Mouse (Mus musculus) neural tube, embryonic 15.5 days (tissue): ENCODE results near the gene Smg9. TPM values are rescaled to one million over a fixed set of nuclear protein-coding genes. Genes with fewer than 3 reads are reported as not detected.

Source experiments
- ATAC-seq: fragments of 200-750 bp; cut with Nextera tagmentation; 2 replicates; pipeline ENCODE4 v1.8.0; 2017; ENCODE audit warnings: mild to moderate bottlenecking, moderate TSS enrichment, moderate library complexity; ENCODE audit not compliant: low FRiP score
- H3K27ac ChIP-seq: fragments of 300-500 bp; sonication (generic); replicated peaks from 2 replicates; pipeline ENCODE4 v1.5.1; 2015; ENCODE audit warnings: mild to moderate bottlenecking, inconsistent platforms
- H3K27me3 ChIP-seq: fragments of 300-500 bp; sonication (generic); replicated peaks from 2 replicates; pipeline ENCODE4 v1.6.1; 2015; ENCODE audit warnings: inconsistent platforms
- H3K36me3 ChIP-seq: fragments of 300-500 bp; sonication (generic); 2 replicates; pipeline ENCODE4 v1.6.1; 2015; ENCODE audit warnings: inconsistent platforms
- H3K4me1 ChIP-seq: fragments of 300-500 bp; sonication (generic); 2 replicates; pipeline ENCODE4 v1.6.1; 2015; ENCODE audit warnings: inconsistent platforms
- H3K4me2 ChIP-seq: fragments of 300-500 bp; sonication (generic); 2 replicates; pipeline ENCODE4 v1.6.1; 2015; ENCODE audit warnings: inconsistent platforms, mild to moderate bottlenecking, moderate library complexity
- H3K4me3 ChIP-seq: fragments of 300-500 bp; sonication (generic); replicated peaks from 2 replicates; pipeline ENCODE4 v1.5.1; 2015; ENCODE audit warnings: mild to moderate bottlenecking, inconsistent platforms
- H3K9ac ChIP-seq: fragments of 300-500 bp; sonication (generic); replicated peaks from 2 replicates; pipeline ENCODE4 v1.6.1; 2015; ENCODE audit warnings: mild to moderate bottlenecking, inconsistent platforms
- H3K9me3 ChIP-seq: fragments of 300-500 bp; sonication (generic); replicated peaks from 2 replicates; pipeline ENCODE4 v1.6.1; 2016; ENCODE audit warnings: inconsistent platforms
- WGBS: fragments of 180-500 bp; shearing (Covaris S2); methylation state at CpG from one replicate; pipeline ENCODE4 v1.1.7; 2015; ENCODE audit warnings: mixed read lengths; 5-methylcytosine and 5-hydroxymethylcytosine counted together
- polyA plus RNA-seq: library from polyadenylated mRNA; unstranded; fragments of >200 nt; fragmentation: Nextera tagmentation; extraction: Ambion mirVana; gene quantifications from 2 replicates; pipeline ENCODE4 v1.2.1, GENCODE M21; 2015

Gene Smg9
- polyA plus RNA-seq, 1 experiment from 2014 or later: 38.3 TPM

GRCm38 (mm10) chr7:24415261-24415660, 15.8 kb downstream of the Smg9 start:
- WGBS: 83% methylated on average over 7 of the region's 7 CpGs
- no peaks in the 10 kb centered on the region for H3K27me3 ChIP-seq
- H3K9ac ChIP-seq: no peak overlapping the region
- H3K9me3 ChIP-seq: no peaks in the 10 kb centered on the region
- H3K27ac ChIP-seq: no peak overlapping the region
- H3K4me1 ChIP-seq: no peaks in the 10 kb centered on the region
- ATAC-seq: no peak
- no peak overlapping the region for H3K4me2 ChIP-seq
- H3K4me3 ChIP-seq: no peak overlapping the region
- peaks cover 18% of the 10 kb centered on the region for H3K36me3 ChIP-seq

- Histone ChIP-seq H3K36me3 (peaks cover 29% of the 10 kb centered on the region), H3K27ac (no peak overlapping the region), H3K4me3 (no peak overlapping the region), H3K4me1 (0 out of 2 replicates have a peak, but pooled peaks cover 4% of the 10 kb centered on the region), H3K9ac (no peak overlapping the region), H3K9me3 (no peaks in the 10 kb centered on the region), H3K27me3 (no peaks in the 10 kb centered on the region), H3K4me2 (no peak overlapping the region)
- ATAC-seq: no peak
- 29% methylated on average over 8 of the region's 8 CpGs for WGBS
These were observed 20.2 kb downstream of the Smg9 start for GRCm38 (mm10) chr7:24419579-24419978.

GRCm38 (mm10) chr7:24421648-24422047, 22.2 kb downstream of the Smg9 start:
- Histone ChIP-seq H3K4me2 (no peak overlapping the region), H3K9ac (no peak overlapping the region), H3K9me3 (no peaks in the 10 kb centered on the region), H3K36me3 (peaks cover 24% of the 10 kb centered on the region), H3K4me3 (no peak overlapping the region), H3K27ac (no peak overlapping the region), H3K27me3 (no peaks in the 10 kb centered on the region), H3K4me1 (0 out of 2 replicates have a peak, but pooled peaks cover 4% of the 10 kb centered on the region)
- ATAC-seq: no peak
- 72% methylated on average over 7 of the region's 7 CpGs for WGBS

GRCm38 (mm10) chr7:24422251-24422650, 22.8 kb downstream of the Smg9 start:
- no peaks in the 10 kb centered on the region for H3K27me3 ChIP-seq
- 0 out of 2 replicates have a peak, but pooled peaks cover 4% of the 10 kb centered on the region for H3K4me1 ChIP-seq
- H3K9ac ChIP-seq: no peak overlapping the region
- ATAC-seq: peak; percentile 36; the same call in 1 of the 2 replicates
- no peak overlapping the region for H3K4me2 ChIP-seq
- WGBS: 76% methylated on average over 8 of the region's 8 CpGs
- H3K4me3 ChIP-seq: no peak overlapping the region
- 0 out of 2 replicates have a peak overlapping the region, but pooled peaks have one; percentile 13 for H3K27ac ChIP-seq
- peaks cover 20% of the 10 kb centered on the region for H3K36me3 ChIP-seq
- no peaks in the 10 kb centered on the region for H3K9me3 ChIP-seq

GRCm38 (mm10) chr7:24423107-24423763, 23.8 kb downstream of the Smg9 start:
- no peaks in the 10 kb centered on the region for H3K9me3 ChIP-seq
- 93% methylated on average over 15 of the region's 15 CpGs for WGBS
- no peak overlapping the region for H3K4me2 ChIP-seq
- H3K27me3 ChIP-seq: no peaks in the 10 kb centered on the region
- no peak overlapping the region for H3K4me3 ChIP-seq
- peaks cover 20% of the 10 kb centered on the region for H3K36me3 ChIP-seq
- 0 out of 2 replicates have a peak, but pooled peaks cover 4% of the 10 kb centered on the region for H3K4me1 ChIP-seq
- no peak overlapping the region for H3K9ac ChIP-seq
- H3K27ac ChIP-seq: no peak overlapping the region
- no peak for ATAC-seq

GRCm38 (mm10) chr7:24423956-24424732, 24.7 kb downstream of the Smg9 start:
- 78% methylated on average over 12 of the region's 12 CpGs for WGBS

GRCm38 (mm10) chr7:24425919-24426318, 26.5 kb downstream of the Smg9 start:
- Histone ChIP-seq H3K9me3 (no peaks in the 10 kb centered on the region), H3K9ac (no peak overlapping the region), H3K27me3 (no peaks in the 10 kb centered on the region), H3K4me3 (no peak overlapping the region), H3K4me2 (no peak overlapping the region), H3K27ac (no peak overlapping the region), H3K36me3 (peaks cover 16% of the 10 kb centered on the region), H3K4me1 (peaks cover 9% of the 10 kb centered on the region; the same call in 1 of the 2 replicates)
- WGBS: 89% methylated on average over 9 of the region's 9 CpGs
- no peak for ATAC-seq

More at GRCm38 (mm10) chr7:24423956-24424732, 24.7 kb downstream of the Smg9 start:
- Histone ChIP-seq H3K9me3 (no peaks in the 10 kb centered on the region), H3K36me3 (peaks cover 20% of the 10 kb centered on the region), H3K27ac (no peak overlapping the region), H3K4me1 (0 out of 2 replicates have a peak, but pooled peaks cover 4% of the 10 kb centered on the region), H3K27me3 (no peaks in the 10 kb centered on the region), H3K9ac (no peak overlapping the region), H3K4me2 (no peak overlapping the region), H3K4me3 (no peak overlapping the region)
- ATAC-seq: no peak

- Histone ChIP-seq H3K4me2 (no peak overlapping the region), H3K27ac (no peak overlapping the region), H3K27me3 (no peaks in the 10 kb centered on the region), H3K4me1 (peaks cover 8% of the 10 kb centered on the region; the same call in 1 of the 2 replicates), H3K4me3 (no peak overlapping the region), H3K9ac (no peak overlapping the region), H3K9me3 (no peaks in the 10 kb centered on the region; the same call in 1 of the 2 replicates), H3K36me3 (peaks cover 9% of the 10 kb centered on the region)
- no peak for ATAC-seq
- 97% methylated on average over 8 of the region's 8 CpGs for WGBS
These were observed 27.7 kb downstream of the Smg9 start for GRCm38 (mm10) chr7:24427168-24427567.

- Histone ChIP-seq H3K36me3 (no peaks in the 10 kb centered on the region), H3K9me3 (no peaks in the 10 kb centered on the region; the same call in 1 of the 2 replicates), H3K4me1 (peaks cover 5% of the 10 kb centered on the region; the same call in 1 of the 2 replicates), H3K4me3 (no peak overlapping the region), H3K4me2 (no peak overlapping the region), H3K9ac (no peak overlapping the region), H3K27ac (no peak overlapping the region), H3K27me3 (no peaks in the 10 kb centered on the region)
- ATAC-seq: no peak
- 93% methylated on average over 5 of the region's 5 CpGs for WGBS
These were observed 29.3 kb downstream of the Smg9 start for GRCm38 (mm10) chr7:24428725-24429124.

GRCm38 (mm10) chr7:24429413-24430112, 30.1 kb downstream of the Smg9 start:
- Histone ChIP-seq H3K27me3 (no peaks in the 10 kb centered on the region), H3K36me3 (no peaks in the 10 kb centered on the region), H3K27ac (peak overlapping the region; percentile 52), H3K4me2 (no peak overlapping the region), H3K9me3 (no peaks in the 10 kb centered on the region; the same call in 1 of the 2 replicates), H3K4me3 (no peak overlapping the region), H3K4me1 (peaks cover 5% of the 10 kb centered on the region; the same call in 1 of the 2 replicates), H3K9ac (no peak overlapping the region)
- peak; percentile 29; the same call in 1 of the 2 replicates for ATAC-seq
- 71% methylated on average over 16 of the region's 16 CpGs for WGBS
